8 mouse cellular contexts compared by ENCODE assay signal in the genomic region with DNA sequence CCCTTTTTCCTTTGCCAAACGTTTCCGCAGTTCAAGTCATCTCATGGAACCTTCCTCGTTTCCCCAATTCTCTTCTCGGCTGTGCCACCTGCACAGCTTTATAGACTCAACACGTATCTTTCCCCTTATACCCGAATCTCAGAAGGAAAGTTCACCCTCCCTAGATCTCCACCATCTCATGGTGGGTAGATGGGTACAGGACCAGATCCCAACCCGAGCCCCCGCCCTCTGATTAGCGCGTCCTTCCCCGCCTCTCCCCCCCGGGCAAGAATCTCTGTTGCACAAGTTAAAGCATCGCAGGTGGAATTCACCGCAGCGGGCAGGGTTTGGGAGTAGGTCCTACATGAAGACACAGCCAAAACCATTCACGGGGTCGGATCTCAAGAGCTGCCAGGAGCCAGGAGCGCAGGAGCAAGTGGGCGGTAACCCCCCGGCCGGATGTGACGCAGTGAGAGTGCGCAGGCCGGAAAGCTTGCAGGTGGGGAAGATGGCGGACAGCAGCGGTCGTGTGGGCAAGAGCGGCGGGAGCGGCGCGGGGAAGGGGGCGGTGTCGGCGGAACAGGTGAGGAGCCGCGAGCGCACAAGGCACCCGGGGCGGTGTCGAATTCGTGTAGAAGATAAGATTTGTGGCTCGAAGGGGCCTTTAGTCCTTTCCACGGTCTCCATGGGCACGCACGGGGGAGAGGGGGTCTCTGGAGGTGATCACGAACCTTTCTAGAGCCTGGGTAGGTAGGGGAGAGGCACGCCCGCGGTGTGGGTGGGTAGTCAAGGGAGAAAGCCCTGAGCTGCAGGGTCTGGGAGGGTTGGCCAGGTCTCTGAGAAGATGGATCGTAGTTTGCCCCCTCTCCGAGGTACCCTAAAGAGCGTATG. TPM values are rescaled to one million over a fixed set of nuclear protein-coding genes. Genes with fewer than 3 reads are reported as not detected.
DNase-seq lines count a peak whose midpoint lies in the region; ATAC-seq and TF ChIP-seq lines count a peak whose summit lies in the region.

Gene Nit1 (minus strand): TSS at position 422 of the 870 bp plus-strand sequence.
Gene Pfdn2 (plus strand): TSS at position 446 of the 870 bp plus-strand sequence.

- H3K9me3 ChIP-seq in hindbrain, embryonic 11.5 days (ENCODE audit: control insufficient read depth, low read length): no peaks in the 10 kb centered on the region

- peak within 1 kb of the TSS; percentile 95 for H3K4me3 ChIP-seq in hindbrain, embryonic 11.5 days (ENCODE audit: low read depth, low read length)

- DNase-seq in Patski (ENCODE audit: low read depth, low spot score): no peak
- peak; percentile 96 for DNase-seq in cerebellum, postnatal 10 days
- peak; percentile 88 to 91 for DNase-seq in frontal cortex, postnatal 10 days (ENCODE audit: low spot score in 2 of 2)
- peak; percentile 94 for DNase-seq in hindbrain, embryonic 11.5 days (ENCODE audit: low spot score)
- DNase-seq in layer of hippocampus, postnatal 10 days (ENCODE audit: low spot score in 2 of 2): peak; percentile 86 to 90
- peak; percentile 93 for DNase-seq in lung, postnatal 10 days
- DNase-seq in ovary, postnatal 14 days (ENCODE audit: low spot score): peak; percentile 85
- DNase-seq in thymus, postnatal 10 days (ENCODE audit: low spot score in 2 of 2): peak; percentile 84 to 87

- no peaks in the 10 kb centered on the region for H3K36me3 ChIP-seq in hindbrain, embryonic 11.5 days (ENCODE audit: control insufficient read depth, insufficient read depth, low read length)

- H3K9ac ChIP-seq in hindbrain, embryonic 11.5 days (ENCODE audit: low read depth, low read length): peak within 1 kb of the TSS; percentile 77

- POLR2A ChIA-PET in Patski (lab: Charles Lee): interaction anchor here (0.6 to 2.4 kb wide), 3 partner anchors 15 to 1647 kb away, joined by 3 to 10 read pairs (median 6); partner anchors contain the start of gene Dedd

- H3K4me2 ChIP-seq in hindbrain, embryonic 11.5 days (replicated peaks; ENCODE audit: low read depth, low read length): peak within 1 kb of the TSS; percentile 81

- no peaks in the 10 kb centered on the region; the same call in 1 of the 2 replicates for H3K4me1 ChIP-seq in hindbrain, embryonic 11.5 days (replicated peaks; ENCODE audit: control insufficient read depth, insufficient read depth, low read length)

- no peak for TF ChIP-seq CTCF in Patski (IDR thresholded peaks at IDR 0.05)

- in situ Hi-C loops in Patski (cut with MboI; ENCODE audit: low pct_unique_long_range_greater_than_20kb): no loop called here

- 2% methylated on average over 53 of the region's 53 CpGs for WGBS in hindbrain, embryonic 11.5 days

- H3K27ac ChIP-seq in hindbrain, embryonic 11.5 days (ENCODE audit: low read depth, low read length): no peak within 1 kb of the TSS

- CTCF ChIA-PET in Patski (lab: Charles Lee): interaction anchor here (1.0 to 1.2 kb wide), 3 partner anchors 11 to 17 kb away, joined by 3 to 4 read pairs (median 4); partner anchors contain the start of gene Dedd

- peak; percentile 86 for ATAC-seq in Patski
- peak; percentile 92 for ATAC-seq in hindbrain, embryonic 11.5 days (ENCODE audit: low FRiP score)

- H3K27me3 ChIP-seq in Patski: no peaks in the 10 kb centered on the region
- no peaks in the 10 kb centered on the region for H3K27me3 ChIP-seq in hindbrain, embryonic 11.5 days (ENCODE audit: control insufficient read depth, insufficient read depth, low read length)

RNA-seq across cellular contexts. Expression of gene Nit1, which starts in this region (rescaled TPM):
- 74.1 TPM for polyA plus RNA-seq in Patski (2021)
- polyA plus RNA-seq in hindbrain, embryonic 11.5 days (2014; fragmentation: Nextera tagmentation; extraction: Ambion mirVana): 30.7 and 35.3 TPM in 2 replicates
- total RNA-seq in layer of hippocampus, postnatal 10 days (2021): 10 to 100 TPM; 37.7 to 42.8 TPM

RNA-seq across cellular contexts. Expression of gene Pfdn2, which starts in this region (rescaled TPM):
- polyA plus RNA-seq in Patski (2021): 164 TPM
- 68.3 and 68.4 TPM in 2 replicates for polyA plus RNA-seq in hindbrain, embryonic 11.5 days (2014; fragmentation: Nextera tagmentation; extraction: Ambion mirVana)
- total RNA-seq in layer of hippocampus, postnatal 10 days (2021): 100 to 1,000 TPM; 135 to 165 TPM
